Mouse (Mus musculus): Measurements from ENCODE around the gene Fam155a. TPM values are rescaled to one million over a fixed set of nuclear protein-coding genes. Genes with fewer than 3 reads are reported as not detected.
"Not testable (repeated sequence)": the region's sequence is repeated elsewhere in the genome, so short reads cannot be mapped to it uniquely, and the experiment has no call there.

Gene Fam155a
- polyA plus RNA-seq, 1 experiment from 2014 or later: 28.8 TPM

DNA sequence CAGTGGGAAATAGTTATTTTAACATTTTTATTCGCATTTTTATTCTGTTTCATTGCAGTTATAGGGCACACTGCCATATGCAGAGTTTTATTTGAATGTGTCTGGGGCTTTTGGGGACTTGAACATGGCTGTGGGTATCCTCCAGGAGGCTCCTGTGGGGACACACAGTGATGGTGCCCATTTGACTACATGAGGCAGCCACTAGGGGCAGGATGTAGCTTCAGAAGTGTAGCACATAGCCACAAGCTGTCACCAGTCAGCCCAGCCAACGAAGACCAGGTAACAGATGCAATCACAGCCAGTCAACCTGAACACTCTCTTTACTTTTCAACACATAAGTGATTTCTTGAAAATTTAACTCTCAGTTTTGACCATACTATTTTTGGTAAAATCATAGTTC lies 377.7 kb downstream of the Fam155a start:
- H3K36me3 ChIP-seq: no peaks in the 10 kb centered on the region
- no peaks in the 10 kb centered on the region for H3K9me3 ChIP-seq (replicated peaks)
- no peaks in the 10 kb centered on the region for H3K27me3 ChIP-seq (replicated peaks)
- H3K4me3 ChIP-seq (replicated peaks): no peak overlapping the region
- no peaks in the 10 kb centered on the region for H3K4me1 ChIP-seq
- ATAC-seq (ENCODE audit: low FRiP score): no peak
- 38% methylated on average over 2 of the region's 2 CpGs for WGBS
- no peak overlapping the region for H3K9ac ChIP-seq (replicated peaks)
- no peak overlapping the region for H3K4me2 ChIP-seq
- H3K27ac ChIP-seq (replicated peaks): no peak overlapping the region

DNA sequence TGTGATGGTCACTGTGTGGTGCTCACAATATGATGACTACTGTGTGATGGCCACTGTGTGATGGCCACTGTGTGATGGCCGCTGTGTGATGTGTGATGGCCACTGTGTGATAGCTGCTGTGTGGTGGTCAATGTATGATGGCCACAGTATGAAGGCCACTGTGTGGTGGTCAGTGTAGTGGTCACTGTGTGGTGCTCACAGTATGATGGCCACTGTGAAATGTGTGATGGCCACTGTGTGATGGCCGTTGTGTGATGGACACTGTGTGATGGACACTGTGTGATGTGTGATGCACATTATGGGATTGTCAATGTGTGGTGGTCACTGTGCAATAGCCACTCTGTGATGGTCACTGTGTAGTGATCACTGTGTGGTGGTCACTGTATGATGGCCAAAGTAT lies 380.7 kb downstream of the Fam155a start:
- WGBS: 91% methylated on average over 2 of the region's 2 CpGs
- 0 out of 2 replicates have a peak, but pooled peaks have one; percentile 55 for ATAC-seq (ENCODE audit: low FRiP score)

DNA sequence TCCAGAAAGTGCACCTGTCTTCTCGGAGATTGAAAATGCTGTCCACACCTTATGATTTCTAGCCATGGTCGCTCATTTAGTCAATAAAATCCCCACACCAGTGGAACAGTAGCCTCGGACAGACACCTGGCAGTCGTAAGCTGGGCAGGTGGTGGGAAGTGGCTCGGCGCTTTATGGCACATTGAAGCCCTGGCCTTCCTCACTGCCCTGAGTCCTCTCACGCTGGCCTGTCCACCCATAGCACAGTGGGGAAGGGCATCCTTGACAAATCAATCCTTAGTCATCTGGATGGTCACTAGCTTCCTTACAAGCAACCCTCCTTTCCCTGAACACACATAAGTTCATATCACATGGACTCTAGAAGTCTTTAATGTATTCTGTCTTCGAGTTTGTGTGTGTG lies 401.8 kb downstream of the Fam155a start:
- Histone ChIP-seq H3K9ac (replicated peaks) (no peak overlapping the region), H3K27ac (replicated peaks) (no peak overlapping the region), H3K27me3 (replicated peaks) (no peaks in the 10 kb centered on the region), H3K4me1 (0 out of 2 replicates have a peak, but pooled peaks cover 4% of the 10 kb centered on the region), H3K36me3 (no peaks in the 10 kb centered on the region), H3K4me2 (no peak overlapping the region), H3K4me3 (replicated peaks) (no peak overlapping the region), H3K9me3 (replicated peaks) (no peaks in the 10 kb centered on the region)
- WGBS: 85% methylated on average over 8 of the region's 8 CpGs
- ATAC-seq (ENCODE audit: low FRiP score): no peak

More for the DNA sequence above, 380.7 kb downstream of the Fam155a start:
- not testable (repeated sequence) for H3K27me3 ChIP-seq (replicated peaks); H3K4me3 ChIP-seq (replicated peaks); H3K9ac ChIP-seq (replicated peaks); H3K4me1 ChIP-seq; H3K9me3 ChIP-seq (replicated peaks); H3K36me3 ChIP-seq; H3K4me2 ChIP-seq; H3K27ac ChIP-seq (replicated peaks)

DNA sequence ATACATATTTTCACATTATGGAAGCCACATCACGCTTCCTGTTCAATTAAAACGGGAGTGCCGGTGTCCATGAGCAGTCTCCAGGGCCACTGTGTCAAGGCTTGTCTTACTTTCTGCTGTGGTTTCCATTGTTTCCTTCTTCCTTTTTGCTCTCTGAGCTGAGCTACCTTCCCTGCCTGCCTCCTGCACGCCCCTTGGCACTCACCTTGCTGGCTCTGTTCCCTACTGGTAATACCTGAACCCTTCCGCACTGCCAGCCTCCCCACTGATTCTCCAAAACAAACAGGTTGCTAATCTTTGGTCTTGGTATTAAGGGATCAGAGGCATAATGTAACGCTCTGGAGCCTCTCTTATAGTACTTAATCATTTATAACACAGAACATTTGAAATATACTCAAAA lies 403.2 kb downstream of the Fam155a start:
- H3K4me3 ChIP-seq (replicated peaks): no peak overlapping the region
- H3K9me3 ChIP-seq (replicated peaks): no peaks in the 10 kb centered on the region
- H3K4me1 ChIP-seq: peaks cover 9% of the 10 kb centered on the region
- 76% methylated on average over 6 of the region's 6 CpGs for WGBS
- no peak overlapping the region for H3K9ac ChIP-seq (replicated peaks)
- no peak overlapping the region for H3K27ac ChIP-seq (replicated peaks)
- no peaks in the 10 kb centered on the region for H3K27me3 ChIP-seq (replicated peaks)
- no peak for ATAC-seq (ENCODE audit: low FRiP score)
- H3K36me3 ChIP-seq: no peaks in the 10 kb centered on the region
- no peak overlapping the region for H3K4me2 ChIP-seq

DNA sequence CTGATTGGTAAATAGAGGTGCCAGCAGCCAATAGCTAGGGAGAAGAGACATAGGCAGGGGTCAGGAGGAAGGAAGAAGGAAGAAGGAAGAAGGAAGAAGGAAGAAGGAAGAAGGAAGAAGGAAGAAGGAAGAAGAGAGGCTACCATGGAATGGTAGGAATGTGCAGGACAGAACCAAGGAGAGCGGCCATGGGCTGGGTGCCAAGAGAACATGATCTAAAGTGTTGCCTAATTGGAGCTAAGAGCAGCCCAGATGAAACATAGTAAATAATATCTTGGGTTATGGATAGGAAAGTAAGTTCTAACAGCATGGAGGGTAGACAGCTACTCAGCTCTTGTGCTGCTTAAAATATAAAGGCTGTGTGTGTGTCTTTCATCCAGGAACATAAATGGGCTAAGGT lies 405.6 kb downstream of the Fam155a start:
- Histone ChIP-seq H3K9ac (replicated peaks) (no peak overlapping the region), H3K27me3 (replicated peaks) (no peaks in the 10 kb centered on the region), H3K4me1 (peaks cover 9% of the 10 kb centered on the region), H3K36me3 (no peaks in the 10 kb centered on the region), H3K9me3 (replicated peaks) (no peaks in the 10 kb centered on the region), H3K4me3 (replicated peaks) (no peak overlapping the region), H3K4me2 (no peak overlapping the region), H3K27ac (replicated peaks) (no peak overlapping the region)
- 84% methylated on average over 1 of the region's 1 CpGs for WGBS
- no peak for ATAC-seq (ENCODE audit: low FRiP score)

DNA sequence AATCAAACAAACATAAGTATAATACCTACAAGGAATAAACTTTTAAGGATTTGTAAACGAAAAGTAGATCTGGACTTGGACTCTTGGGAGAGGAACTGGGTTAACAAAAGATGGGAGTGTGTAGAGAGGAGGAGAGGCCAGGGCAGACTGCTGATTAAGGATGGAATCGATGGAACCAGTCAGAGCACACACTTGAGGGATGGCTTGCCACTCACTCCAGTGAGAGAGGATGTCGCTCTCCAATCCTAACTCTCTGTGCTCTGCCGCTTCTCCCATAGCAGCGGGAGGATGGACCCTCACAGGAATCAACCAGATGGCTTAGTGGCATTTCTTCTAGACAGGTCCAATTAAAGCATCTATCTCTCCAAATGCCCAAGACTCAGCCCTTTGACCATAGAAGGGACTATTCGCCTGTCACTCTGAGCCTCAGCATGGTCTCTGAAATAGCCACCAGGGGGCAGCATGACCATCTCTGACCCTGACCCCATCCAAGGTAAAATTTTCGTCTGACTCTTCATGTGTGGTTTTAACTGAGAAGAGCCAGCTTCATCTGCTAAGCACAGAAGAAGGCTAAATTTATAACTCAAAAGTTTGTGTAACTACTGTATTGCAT lies 422.3 kb downstream of the Fam155a start:
- H3K4me3 ChIP-seq (replicated peaks): no peak overlapping the region
- no peak for ATAC-seq (ENCODE audit: low FRiP score)
- H3K36me3 ChIP-seq: no peaks in the 10 kb centered on the region
- H3K9me3 ChIP-seq (replicated peaks): no peaks in the 10 kb centered on the region
- H3K27ac ChIP-seq (replicated peaks): no peak overlapping the region
- H3K9ac ChIP-seq (replicated peaks): no peak overlapping the region
- no peaks in the 10 kb centered on the region for H3K27me3 ChIP-seq (replicated peaks)
- WGBS: 50% methylated on average over 7 of the region's 7 CpGs
- H3K4me1 ChIP-seq: no peaks in the 10 kb centered on the region
- H3K4me2 ChIP-seq: no peak overlapping the region

DNA sequence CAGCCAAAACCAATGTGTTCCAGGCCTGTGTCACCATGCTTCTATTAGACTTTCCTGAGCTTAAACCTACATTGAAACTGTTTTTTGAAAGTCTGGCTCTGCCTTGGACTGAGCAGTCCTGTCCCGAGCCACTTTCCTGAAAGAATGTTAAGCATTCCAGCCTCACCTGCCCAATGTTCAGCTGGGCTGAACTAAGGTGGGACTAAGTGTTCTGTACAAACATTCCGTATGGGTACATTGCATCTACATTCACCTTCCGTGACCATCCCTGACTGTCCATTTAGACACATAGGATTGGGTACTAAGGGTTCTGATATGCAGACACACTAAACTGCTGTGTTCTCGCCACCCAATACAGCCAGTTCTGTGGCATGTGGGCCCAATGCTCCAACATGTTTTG lies 423.8 kb downstream of the Fam155a start:
- Histone ChIP-seq H3K4me2 (no peak overlapping the region), H3K4me3 (replicated peaks) (no peak overlapping the region), H3K4me1 (0 out of 2 replicates have a peak, but pooled peaks cover 2% of the 10 kb centered on the region), H3K9ac (replicated peaks) (no peak overlapping the region), H3K27ac (replicated peaks) (no peak overlapping the region), H3K27me3 (replicated peaks) (no peaks in the 10 kb centered on the region), H3K9me3 (replicated peaks) (no peaks in the 10 kb centered on the region), H3K36me3 (no peaks in the 10 kb centered on the region)
- ATAC-seq (ENCODE audit: low FRiP score): no peak
- WGBS: 75% methylated on average over 4 of the region's 4 CpGs

DNA sequence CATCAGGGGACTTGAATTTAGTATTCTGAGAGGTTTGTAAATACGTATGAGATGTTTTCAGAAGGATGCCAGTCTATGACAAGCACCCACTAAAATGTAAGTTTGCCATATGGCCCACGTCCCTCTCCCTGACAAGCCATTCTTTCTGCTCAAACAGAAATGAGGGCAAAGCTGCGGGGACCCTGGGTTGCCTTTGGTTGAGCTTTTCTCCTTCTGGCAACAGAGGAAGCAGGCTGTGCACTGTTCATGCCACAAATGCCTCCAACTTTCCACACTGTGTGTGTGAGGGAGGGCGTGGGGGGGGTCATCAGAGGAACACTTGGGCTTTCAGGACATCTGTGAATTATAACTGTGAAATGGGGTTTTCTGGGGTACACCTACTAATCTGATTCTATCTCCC lies 426.8 kb downstream of the Fam155a start:
- no peaks in the 10 kb centered on the region for H3K36me3 ChIP-seq
- no peak for ATAC-seq (ENCODE audit: low FRiP score)
- H3K4me1 ChIP-seq: 0 out of 2 replicates have a peak, but pooled peaks cover 2% of the 10 kb centered on the region
- WGBS: 73% methylated on average over 4 of the region's 4 CpGs
- no peaks in the 10 kb centered on the region for H3K27me3 ChIP-seq (replicated peaks)
- no peaks in the 10 kb centered on the region for H3K9me3 ChIP-seq (replicated peaks)
- H3K9ac ChIP-seq (replicated peaks): no peak overlapping the region
- H3K4me2 ChIP-seq: no peak overlapping the region
- no peak overlapping the region for H3K4me3 ChIP-seq (replicated peaks)
- H3K27ac ChIP-seq (replicated peaks): no peak overlapping the region

DNA sequence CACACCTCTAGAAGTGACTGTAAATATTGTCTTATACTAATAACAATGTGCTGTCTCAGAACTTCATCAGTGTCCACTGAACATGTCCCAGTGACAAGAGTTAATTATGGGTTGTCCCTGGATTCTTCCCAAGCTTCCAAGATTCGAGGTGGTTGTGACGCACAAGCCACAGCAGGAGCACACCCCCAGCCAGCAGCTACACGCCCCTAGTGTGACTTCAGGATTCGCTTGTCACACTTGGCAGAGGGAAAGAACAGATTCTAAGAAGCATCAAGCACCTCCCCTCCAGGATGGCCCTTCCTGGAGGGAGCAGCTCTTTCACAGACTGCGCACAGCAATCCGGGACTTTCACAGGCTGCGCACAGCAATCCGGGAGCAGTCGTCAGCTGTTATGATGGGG lies 428.0 kb downstream of the Fam155a start:
- ATAC-seq (ENCODE audit: low FRiP score): no peak; the same call in 1 of the 2 replicates

DNA sequence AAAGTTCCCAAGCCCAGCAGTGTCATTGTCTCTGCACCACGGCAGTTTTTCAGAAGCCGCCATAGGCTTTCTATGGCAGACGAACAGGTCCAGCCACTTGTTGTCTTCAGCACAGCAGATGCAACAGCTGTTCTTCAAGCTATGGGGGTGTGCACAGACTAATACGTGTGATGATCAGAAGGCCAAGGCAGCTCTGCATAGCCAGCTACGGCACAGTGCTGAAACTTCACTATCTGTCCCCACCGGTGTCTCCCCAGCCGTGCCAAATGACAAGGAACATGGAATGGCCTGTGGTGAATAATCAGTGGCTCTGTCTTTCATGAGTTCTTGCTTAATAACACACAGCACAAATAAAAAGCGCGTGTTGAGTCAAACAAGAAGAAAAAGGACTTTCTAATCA lies 428.4 kb downstream of the Fam155a start:
- Histone ChIP-seq H3K36me3 (no peaks in the 10 kb centered on the region), H3K4me2 (no peak overlapping the region), H3K4me3 (replicated peaks) (no peak overlapping the region), H3K4me1 (0 out of 2 replicates have a peak, but pooled peaks cover 2% of the 10 kb centered on the region), H3K27ac (replicated peaks) (no peak overlapping the region), H3K27me3 (replicated peaks) (no peaks in the 10 kb centered on the region), H3K9me3 (replicated peaks) (no peaks in the 10 kb centered on the region), H3K9ac (replicated peaks) (no peak overlapping the region)
- WGBS: 64% methylated on average over 9 of the region's 9 CpGs
- ATAC-seq (ENCODE audit: low FRiP score): no peak; the same call in 1 of the 2 replicates

More for the DNA sequence above, 428.0 kb downstream of the Fam155a start:
- H3K27ac ChIP-seq (replicated peaks): no peak overlapping the region
- no peak overlapping the region for H3K9ac ChIP-seq (replicated peaks)
- H3K4me2 ChIP-seq: no peak overlapping the region
- no peaks in the 10 kb centered on the region for H3K9me3 ChIP-seq (replicated peaks)
- H3K27me3 ChIP-seq (replicated peaks): no peaks in the 10 kb centered on the region
- H3K4me3 ChIP-seq (replicated peaks): no peak overlapping the region
- H3K4me1 ChIP-seq: 0 out of 2 replicates have a peak, but pooled peaks cover 2% of the 10 kb centered on the region
- no peaks in the 10 kb centered on the region for H3K36me3 ChIP-seq
- WGBS: 65% methylated on average over 9 of the region's 9 CpGs

DNA sequence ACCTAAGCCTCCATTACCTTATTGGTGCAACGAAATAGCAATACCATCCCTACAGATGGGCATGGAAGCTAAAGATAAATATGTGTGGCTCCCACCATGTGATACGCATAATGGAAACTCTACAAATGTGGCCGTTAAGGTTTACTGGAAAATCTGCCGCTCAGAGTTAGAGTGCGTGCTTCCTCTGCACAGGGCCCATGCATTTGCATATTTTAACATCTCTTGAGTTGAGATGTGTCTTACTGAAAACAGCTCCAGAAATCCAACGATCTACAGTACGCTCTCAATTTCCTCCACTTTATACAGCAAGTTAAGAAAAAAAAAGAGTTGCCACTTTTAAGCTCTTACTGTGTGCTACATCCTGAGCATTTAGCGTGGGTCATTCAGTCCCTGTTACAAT lies 433.1 kb downstream of the Fam155a start:
- Histone ChIP-seq H3K4me1 (peaks cover 25% of the 10 kb centered on the region), H3K27me3 (replicated peaks) (no peaks in the 10 kb centered on the region), H3K36me3 (no peaks in the 10 kb centered on the region), H3K9me3 (replicated peaks) (no peaks in the 10 kb centered on the region), H3K9ac (replicated peaks) (no peak overlapping the region), H3K4me3 (replicated peaks) (no peak overlapping the region), H3K4me2 (no peak overlapping the region), H3K27ac (replicated peaks) (no peak overlapping the region)
- no peak for ATAC-seq (ENCODE audit: low FRiP score)
- 86% methylated on average over 8 of the region's 8 CpGs for WGBS

DNA sequence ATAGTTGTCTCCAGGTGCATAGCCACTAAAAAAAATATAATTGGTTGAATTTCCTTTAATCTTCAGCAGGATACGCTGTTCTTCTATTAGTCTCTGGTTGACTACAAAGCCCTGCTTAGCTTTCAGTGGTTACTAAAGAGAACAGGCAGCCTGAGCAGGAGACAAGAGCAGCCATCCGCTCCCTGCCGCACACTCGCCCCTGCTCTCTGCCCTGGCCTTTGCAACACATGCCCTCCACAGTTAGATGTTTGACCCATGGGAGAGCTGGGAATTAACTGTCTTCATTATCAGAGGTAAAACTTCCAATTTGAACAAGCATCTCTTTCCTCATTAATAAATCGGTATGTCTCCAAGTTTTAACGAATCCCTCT lies 435.0 kb downstream of the Fam155a start:
- Histone ChIP-seq H3K27ac (replicated peaks) (peak overlapping the region; percentile 41), H3K36me3 (no peaks in the 10 kb centered on the region), H3K27me3 (replicated peaks) (no peaks in the 10 kb centered on the region), H3K4me1 (peaks cover 23% of the 10 kb centered on the region), H3K4me2 (peak overlapping the region; percentile 11; the same call in 1 of the 2 replicates), H3K9me3 (replicated peaks) (no peaks in the 10 kb centered on the region), H3K9ac (replicated peaks) (0 out of 2 replicates have a peak overlapping the region, but pooled peaks have one; percentile 17), H3K4me3 (replicated peaks) (no peak overlapping the region)
- WGBS: 36% methylated on average over 6 of the region's 6 CpGs
- no peak for ATAC-seq (ENCODE audit: low FRiP score)

Data from neural tube, embryonic 15.5 days (tissue).